In genomic region chr13:56753192-56753951, GRCm38 (mm10) we compare ENCODE assay signal across 9 mouse cellular contexts. TPM values are rescaled to one million over a fixed set of nuclear protein-coding genes. Genes with fewer than 3 reads are reported as not detected.
DNase-seq lines count a peak whose midpoint lies in the region; ATAC-seq and TF ChIP-seq lines count a peak whose summit lies in the region.
"Had no signal": no experiment of that assay in that cellular context is flagged by ENCODE, and none has a peak within 500 bp of the region (broad histone marks: within the 10 kb centered on the region; RNA-seq: fewer than 3 reads in every experiment).

Gene Gm45623, minus strand, starts transcription at chr13:56753827.

- no peak for TF ChIP-seq EP300 in stomach, postnatal 0 days (optimal IDR thresholded peaks at IDR 0.05)

- H3K27ac ChIP-seq in heart, embryonic 11.5 days (ENCODE audit: low read depth, low read length): no peak within 1 kb of the TSS
- peak within 1 kb of the TSS; percentile 46; the same call in 1 of the 2 replicates for H3K27ac ChIP-seq in forebrain, embryonic 10.5 days
- no peak within 1 kb of the TSS for H3K27ac ChIP-seq in limb, embryonic 14.5 days (replicated peaks; ENCODE audit: low read depth, low read length)
- H3K27ac ChIP-seq in stomach, postnatal 0 days (replicated peaks): 0 out of 2 replicates have a peak within 1 kb of the TSS, but pooled peaks have one; percentile 30

- H3K27me3 ChIP-seq in heart, embryonic 11.5 days (ENCODE audit: control insufficient read depth, insufficient read depth, low read length): peaks cover 49% of the 10 kb centered on the region
- peaks cover 93% of the 10 kb centered on the region for H3K27me3 ChIP-seq in E14TG2a.4 (ENCODE audit: insufficient read depth, low read length)
- peaks cover 85% of the 10 kb centered on the region for H3K27me3 ChIP-seq in forebrain, embryonic 10.5 days (ENCODE audit: poor library complexity, severe bottlenecking)
- H3K27me3 ChIP-seq in limb, embryonic 14.5 days (ENCODE audit: control insufficient read depth, insufficient read depth, low read length): peaks cover 38% of the 10 kb centered on the region
- H3K27me3 ChIP-seq in stomach, postnatal 0 days (ENCODE audit: control insufficient read depth, insufficient read depth, low read length): peaks cover 5% of the 10 kb centered on the region; the same call in 1 of the 2 replicates
- H3K27me3 ChIP-seq: CH12.LX had no signal

- H3K4me2 ChIP-seq in heart, embryonic 11.5 days: peak within 1 kb of the TSS; percentile 99
- H3K4me2 ChIP-seq in limb, embryonic 14.5 days (replicated peaks; ENCODE audit: low read depth, low read length, severe bottlenecking): peak within 1 kb of the TSS; percentile 97
- peak within 1 kb of the TSS; percentile 74 for H3K4me2 ChIP-seq in stomach, postnatal 0 days (replicated peaks; ENCODE audit: low read depth)

- H3K4me3 ChIP-seq in heart, embryonic 11.5 days (ENCODE audit: low read depth, low read length): peak within 1 kb of the TSS; percentile 56
- H3K4me3 ChIP-seq in E14TG2a.4 (replicated peaks; ENCODE audit: low read length): peak within 1 kb of the TSS; percentile 74
- H3K4me3 ChIP-seq in forebrain, embryonic 10.5 days: peak within 1 kb of the TSS; percentile 61
- peak within 1 kb of the TSS; percentile 47 for H3K4me3 ChIP-seq in limb, embryonic 14.5 days (replicated peaks; ENCODE audit: low read length)
- peak within 1 kb of the TSS; percentile 46 for H3K4me3 ChIP-seq in stomach, postnatal 0 days (ENCODE audit: low read depth, low read length)

- TF ChIP-seq POLR2A in limb, embryonic 14.5 days (IDR thresholded peaks at IDR 0.05; ENCODE audit: borderline replicate concordance, extremely low read depth, insufficient read depth, insufficient read length): no peak

- TF ChIP-seq CTCF in E14TG2a.4 (conservative IDR thresholded peaks at IDR 0.05; ENCODE audit: low read length): no peak
- TF ChIP-seq CTCF in stomach, postnatal 0 days (IDR thresholded peaks at IDR 0.05; ENCODE audit: low read depth): no peak

- peaks cover 16% of the 10 kb centered on the region for H3K4me1 ChIP-seq in heart, embryonic 11.5 days (ENCODE audit: control insufficient read depth, insufficient read depth, low read length)
- H3K4me1 ChIP-seq in E14TG2a.4 (replicated peaks; ENCODE audit: low read depth, low read length): peaks cover 22% of the 10 kb centered on the region
- H3K4me1 ChIP-seq in forebrain, embryonic 10.5 days: peaks cover 32% of the 10 kb centered on the region
- peaks cover 18% of the 10 kb centered on the region; the same call in 1 of the 2 replicates for H3K4me1 ChIP-seq in limb, embryonic 14.5 days (ENCODE audit: control insufficient read depth, insufficient read depth, low read length)
- H3K4me1 ChIP-seq in stomach, postnatal 0 days (replicated peaks; ENCODE audit: control insufficient read depth, insufficient read depth): peaks cover 4% of the 10 kb centered on the region; the same call in 1 of the 2 replicates

- DNase-seq in heart, adult 11 months: no peak
- no peak for DNase-seq in forebrain, embryonic 10.5 days (ENCODE audit: extremely low spot score, low spot score)
- DNase-seq in limb, embryonic 14.5 days (ENCODE audit: low spot score): no peak
- peak; percentile 60 for DNase-seq in stomach, postnatal 0 days (ENCODE audit: low spot score)
- DNase-seq in right cerebral cortex, postnatal 10 days (ENCODE audit: low spot score in 2 of 2): no peak
- DNase-seq in gastrocnemius, postnatal 36 days: no peak

- no peak for ATAC-seq in heart, embryonic 11.5 days (replicated peaks; ENCODE audit: insufficient number of reproducible peaks, low FRiP score, low TSS enrichment)
- no peak for ATAC-seq in limb, embryonic 14.5 days (ENCODE audit: low FRiP score, low read depth)
- no peak for ATAC-seq in stomach, postnatal 0 days (ENCODE audit: low FRiP score, low TSS enrichment)

- no peaks in the 10 kb centered on the region for H3K9me3 ChIP-seq in heart, embryonic 11.5 days (replicated peaks; ENCODE audit: control insufficient read depth, low read length)
- H3K9me3 ChIP-seq in E14TG2a.4 (ENCODE audit: low read length): no peaks in the 10 kb centered on the region
- H3K9me3 ChIP-seq in forebrain, embryonic 10.5 days: no peaks in the 10 kb centered on the region
- no peaks in the 10 kb centered on the region for H3K9me3 ChIP-seq in limb, embryonic 14.5 days (ENCODE audit: control insufficient read depth, low read length)
- no peaks in the 10 kb centered on the region for H3K9me3 ChIP-seq in stomach, postnatal 0 days (ENCODE audit: control insufficient read depth, low read length)

- intact Hi-C loops in gastrocnemius, postnatal 36 days (cut with DNase I): loop anchor here (5.0 kb wide), 1 partner anchor 196 kb away; no protein-coding TSS in a partner anchor

- H3K36me3 ChIP-seq in heart, embryonic 11.5 days (ENCODE audit: control insufficient read depth, insufficient read depth, low read length): no peaks in the 10 kb centered on the region
- no peaks in the 10 kb centered on the region for H3K36me3 ChIP-seq in E14TG2a.4 (ENCODE audit: insufficient read depth, low read length)
- no peaks in the 10 kb centered on the region for H3K36me3 ChIP-seq in forebrain, embryonic 10.5 days (replicated peaks)
- H3K36me3 ChIP-seq in limb, embryonic 14.5 days (ENCODE audit: control insufficient read depth, insufficient read depth, low read length): no peaks in the 10 kb centered on the region
- H3K36me3 ChIP-seq in stomach, postnatal 0 days (ENCODE audit: control insufficient read depth, insufficient read depth, low read length): no peaks in the 10 kb centered on the region

- WGBS in heart, embryonic 11.5 days (ENCODE audit: insufficient replicate concordance): 1% methylated on average over 70 of the region's 71 CpGs
- WGBS in forebrain, embryonic 10.5 days: under 1% methylated on average over 71 of the region's 71 CpGs
- 1% methylated on average over 61 of the region's 71 CpGs for WGBS in limb, embryonic 14.5 days
- 4% methylated on average over 71 of the region's 71 CpGs for WGBS in stomach, postnatal 0 days

- peak within 1 kb of the TSS; percentile 69 for H3K9ac ChIP-seq in heart, embryonic 11.5 days (ENCODE audit: low read depth, low read length)
- H3K9ac ChIP-seq in limb, embryonic 14.5 days (ENCODE audit: low read depth, low read length, severe bottlenecking): peak within 1 kb of the TSS; percentile 55
- H3K9ac ChIP-seq in stomach, postnatal 0 days (ENCODE audit: low read length): peak within 1 kb of the TSS; percentile 58

RNA-seq across cellular contexts. Expression of gene Gm45623, which starts in this region (rescaled TPM):
- polyA plus RNA-seq in heart, embryonic 11.5 days (2014; fragmentation: Nextera tagmentation; extraction: Ambion mirVana): 0.84 and 0.89 TPM in 2 replicates
- polyA plus RNA-seq in forebrain, embryonic 10.5 days (2016; fragmentation: Nextera tagmentation; extraction: Ambion mirVana): not detected in 2 replicates
- polyA plus RNA-seq in limb, embryonic 14.5 days (2012; rRNA removed): 0.65 and 0.69 TPM in 2 replicates
- 0.66 and 1.0 TPM in 2 replicates for polyA plus RNA-seq in limb, embryonic 14.5 days (2014; fragmentation: Nextera tagmentation; extraction: Ambion mirVana)
- polyA plus RNA-seq in stomach, postnatal 0 days (2015; fragmentation: Nextera tagmentation; extraction: Ambion mirVana): 0.97 and 1.5 TPM in 2 replicates
- total RNA-seq in gastrocnemius, postnatal 36 days (2021): not detected
- total RNA-seq: CH12.LX had no signal

Comparison
In these comparisons a context has a peak if more than half of its experiments do, and no peak if none do; other contexts are left out.
1. H3K27ac ChIP-seq: peak in forebrain, embryonic 10.5 days (single experiment) and stomach, postnatal 0 days (single experiment); none in heart, embryonic 11.5 days (single experiment) and limb, embryonic 14.5 days (single experiment).
2. Peak in every context shown above with its lines, with median percentiles within 50 percentile points of each other: H3K4me2 ChIP-seq, H3K4me3 ChIP-seq and H3K9ac ChIP-seq.